Mouse (Mus musculus) cerebellum, adult 11-12 months (tissue): ENCODE measurements around the gene Ifi205.
"Not testable (repeated sequence)": the region's sequence is repeated elsewhere in the genome, so short reads cannot be mapped to it uniquely, and the experiment has no call there.

Source experiments
- DNase-seq: peaks from one replicate; pipeline ENCODE4 v3.0.0; 2022

Ifi205 gene

DNA sequence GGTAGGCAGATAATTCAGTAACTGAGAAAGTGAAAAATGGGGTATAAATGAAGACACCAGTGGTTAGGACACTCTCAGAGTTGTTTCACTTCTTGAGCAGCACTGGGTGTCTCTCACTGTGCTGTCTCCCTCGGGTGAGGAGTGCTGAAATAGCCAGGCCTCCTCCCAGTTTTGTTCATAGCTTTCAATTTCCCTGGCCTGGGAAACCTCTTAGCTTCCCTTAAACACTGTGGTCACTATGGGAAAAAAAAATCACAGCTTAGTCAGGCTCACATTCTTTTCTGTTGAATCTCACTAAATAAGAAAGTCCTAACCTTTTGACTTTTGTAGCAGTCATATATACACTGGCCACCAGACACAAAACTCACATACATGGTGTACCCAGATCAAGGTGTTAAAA is at the start of gene Ifi205:
Gene Ifi205, minus strand, starts transcription at position 113 of the 400 bp plus-strand sequence.
- DNase-seq = no peak

DNA sequence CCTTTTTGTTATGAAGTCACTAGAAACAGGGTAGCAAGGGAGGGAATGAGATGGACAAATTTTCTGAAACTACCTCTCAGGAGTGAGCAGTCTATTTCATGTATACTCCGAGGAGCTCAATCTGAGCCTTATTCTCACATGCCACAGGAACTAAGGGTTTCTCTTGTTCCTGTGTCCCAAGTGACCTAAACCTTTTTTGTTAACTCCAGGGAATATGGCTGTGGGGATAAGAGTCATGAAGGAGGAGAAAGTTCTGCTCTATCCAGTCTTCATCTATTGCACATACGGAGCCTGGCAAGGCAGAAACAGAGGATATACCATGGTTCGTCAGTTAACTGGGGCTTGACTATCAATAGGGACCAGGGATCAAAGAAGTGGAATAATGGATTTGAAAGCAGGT is 34.7 kb upstream of the Ifi205 start, which contains the start of gene Olfr430:
Gene Olfr430, plus strand, starts transcription at position 301 of the 400 bp plus-strand sequence.
- DNase-seq = no peak

- DNase-seq = no peak
Measured at GRCm38 (mm10) chr1:174055248-174055647, 23.6 kb upstream of the Ifi205 start.

DNA sequence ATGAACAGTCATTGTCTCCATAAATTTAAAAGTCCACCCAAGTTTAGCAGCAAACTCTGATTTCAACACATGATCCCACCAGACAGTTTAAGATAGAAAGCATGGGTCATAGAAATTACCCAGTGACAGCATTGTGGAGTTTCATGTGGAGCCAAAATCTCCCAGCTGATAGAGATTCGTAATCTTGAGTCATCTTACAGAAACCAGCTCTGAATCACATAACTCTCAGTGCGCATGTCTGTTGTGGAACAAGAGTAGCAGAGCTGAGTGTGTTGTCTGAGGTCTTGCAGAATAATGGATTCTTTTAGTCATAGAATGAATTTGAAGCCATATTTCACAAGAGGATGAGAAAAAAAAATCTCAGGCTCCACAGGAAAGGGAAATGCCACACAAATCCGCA is 21.4 kb upstream of the Ifi205 start:
- DNase-seq = no peak

DNA sequence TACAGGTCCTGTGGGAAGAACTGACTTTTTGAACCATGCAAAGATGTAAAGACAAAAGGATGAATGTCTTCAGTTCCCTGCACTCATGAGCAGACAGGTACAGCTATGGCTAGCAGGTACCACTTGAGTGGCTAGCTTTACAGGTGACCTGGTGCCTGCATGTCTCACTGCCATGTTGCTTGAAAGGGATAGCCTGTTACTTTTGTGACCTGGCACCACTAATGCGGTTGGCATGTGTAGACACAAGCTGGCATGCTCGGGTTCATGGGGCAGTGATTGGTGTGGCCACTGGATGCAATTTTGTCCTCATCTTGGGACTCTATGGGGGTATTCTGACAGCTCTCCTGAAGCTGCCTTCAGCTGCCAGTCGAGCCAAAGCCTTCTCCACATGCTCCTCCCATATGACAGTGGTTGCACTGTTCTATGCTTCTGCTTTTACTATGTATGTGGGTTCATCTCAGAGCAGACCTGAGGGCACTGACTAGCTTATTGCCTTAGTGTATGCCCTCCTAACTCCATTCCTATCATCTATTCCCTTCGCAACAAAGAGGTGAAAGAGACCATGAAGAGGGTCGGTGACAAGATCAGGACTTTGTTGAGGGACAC is 20.4 kb upstream of the Ifi205 start:
- DNase-seq = no peak

- no peak for DNase-seq
Measured at GRCm38 (mm10) chr1:174051515-174051914, 19.9 kb upstream of the Ifi205 start.

GRCm38 (mm10) chr1:174050532-174050931 is 18.9 kb upstream of the Ifi205 start:
- DNase-seq = no peak

- not testable (repeated sequence) for DNase-seq
Measured at GRCm38 (mm10) chr1:174049357-174049756, 17.7 kb upstream of the Ifi205 start.

- no peak for DNase-seq
Measured at GRCm38 (mm10) chr1:174048893-174049292, 17.3 kb upstream of the Ifi205 start, which contains the start of gene Olfr432. Gene Olfr432, plus strand, starts transcription at chr1:174049205.

DNA sequence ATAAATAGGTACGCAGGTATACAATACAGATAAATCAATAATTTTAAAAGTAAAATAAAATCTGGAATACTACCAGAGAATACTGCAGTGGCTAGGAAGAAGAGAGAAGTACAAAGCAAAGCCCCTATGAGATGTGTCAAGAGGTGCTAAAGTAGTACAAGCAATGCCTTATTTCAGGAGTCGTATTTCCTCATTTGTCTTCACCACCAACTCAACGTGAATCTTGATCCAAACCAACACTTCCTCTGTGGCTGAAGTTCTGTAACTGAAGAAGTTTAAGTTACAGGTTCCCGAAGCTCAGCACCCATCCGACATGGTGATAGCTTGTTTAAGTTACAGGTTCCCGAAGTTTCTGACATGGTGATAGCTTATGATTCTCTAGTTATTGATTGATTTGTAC is 16.6 kb upstream of the Ifi205 start:
- DNase-seq = not testable (repeated sequence)

DNA sequence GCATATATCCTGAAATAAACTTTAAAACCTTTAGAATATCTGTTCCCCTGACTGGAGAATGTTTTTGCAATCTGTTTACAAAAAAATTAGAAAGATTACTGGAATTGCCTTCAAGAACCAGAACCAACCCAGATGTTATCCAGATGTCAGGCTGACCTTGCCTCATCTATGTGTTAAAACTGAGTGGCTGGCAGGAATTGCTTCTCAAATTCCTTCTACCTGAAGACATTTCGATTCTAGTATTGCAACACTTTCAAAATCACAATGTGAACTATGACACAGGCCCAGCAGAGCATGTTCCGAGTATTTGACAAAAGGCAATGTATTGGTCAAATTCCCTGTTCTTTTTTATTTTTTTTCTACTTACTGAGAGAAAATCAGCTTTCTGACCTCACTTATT is 12.8 kb upstream of the Ifi205 start:
- DNase-seq = no peak

DNA sequence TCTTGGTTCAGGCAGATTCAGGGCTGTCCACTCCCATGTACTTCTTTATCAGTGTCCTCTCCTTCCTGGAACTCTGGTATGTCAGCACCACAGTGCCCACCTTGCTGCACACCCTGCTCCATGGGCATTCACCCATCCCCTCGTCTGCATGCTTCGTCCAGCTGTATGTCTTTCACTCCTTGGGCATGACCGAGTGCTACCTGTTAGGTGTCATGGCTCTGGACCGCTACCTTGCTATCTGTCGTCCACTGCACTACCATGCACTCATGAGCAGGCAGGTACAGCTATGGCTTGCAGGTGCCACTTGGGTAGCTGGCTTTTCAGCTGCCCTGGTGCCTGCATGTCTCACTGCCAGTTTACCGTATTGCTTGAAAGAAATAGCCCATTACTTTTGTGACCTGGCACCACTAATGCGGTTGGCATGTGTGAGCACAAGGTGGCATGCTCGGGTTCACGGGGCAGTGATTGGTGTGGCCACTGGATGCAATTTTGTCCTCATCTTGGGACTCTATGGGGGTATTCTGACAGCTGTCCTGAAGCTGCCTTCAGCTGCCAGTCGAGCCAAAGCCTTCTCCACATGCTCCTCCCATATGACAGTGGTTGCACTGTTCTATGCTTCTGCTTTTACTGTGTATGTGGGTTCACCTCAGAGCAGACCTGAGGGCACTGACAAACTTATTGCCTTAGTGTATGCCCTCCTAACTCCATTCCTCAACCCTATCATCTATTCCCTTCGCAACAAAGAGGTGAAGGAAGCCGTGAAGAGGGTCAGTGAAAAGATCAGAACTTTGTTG is 10.7 kb upstream of the Ifi205 start:
- not testable (repeated sequence) for DNase-seq

DNA sequence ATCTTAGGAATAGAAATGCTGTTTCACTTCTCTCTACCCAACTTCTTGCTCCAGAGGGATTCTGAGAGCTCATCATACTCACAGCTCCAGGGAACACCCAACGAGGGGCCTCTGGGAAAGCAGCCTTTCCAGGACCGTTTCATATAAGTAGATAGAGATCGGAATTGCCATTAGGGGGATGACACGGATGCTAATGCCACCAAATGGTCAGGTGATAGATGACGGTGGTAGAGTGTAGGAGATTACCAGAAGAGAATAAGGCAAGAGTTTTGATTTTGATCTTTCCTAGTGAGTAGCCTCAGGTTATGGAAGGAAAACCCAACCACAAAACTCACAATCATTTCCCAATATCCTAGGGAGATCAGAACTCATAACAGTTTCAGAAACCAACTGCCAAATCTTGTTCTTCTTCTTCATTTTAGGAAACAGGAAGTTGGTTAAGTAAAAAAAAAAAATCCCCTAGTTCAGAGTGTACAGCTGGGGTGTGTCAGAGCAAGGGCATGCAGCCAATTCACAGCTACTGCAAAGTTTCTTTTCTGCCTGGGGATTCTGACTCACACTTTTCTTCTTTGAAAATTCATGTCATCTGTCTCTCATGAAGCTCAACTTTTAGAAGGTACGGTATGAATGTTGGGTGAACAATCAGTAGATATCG is 9.0 kb upstream of the Ifi205 start, which contains the start of gene Olfr433:
Gene Olfr433, plus strand, starts transcription at position 183 of the 655 bp plus-strand sequence.
- no peak for DNase-seq

- DNase-seq = no peak
Measured at GRCm38 (mm10) chr1:174038480-174038879, 6.9 kb upstream of the Ifi205 start.

DNA sequence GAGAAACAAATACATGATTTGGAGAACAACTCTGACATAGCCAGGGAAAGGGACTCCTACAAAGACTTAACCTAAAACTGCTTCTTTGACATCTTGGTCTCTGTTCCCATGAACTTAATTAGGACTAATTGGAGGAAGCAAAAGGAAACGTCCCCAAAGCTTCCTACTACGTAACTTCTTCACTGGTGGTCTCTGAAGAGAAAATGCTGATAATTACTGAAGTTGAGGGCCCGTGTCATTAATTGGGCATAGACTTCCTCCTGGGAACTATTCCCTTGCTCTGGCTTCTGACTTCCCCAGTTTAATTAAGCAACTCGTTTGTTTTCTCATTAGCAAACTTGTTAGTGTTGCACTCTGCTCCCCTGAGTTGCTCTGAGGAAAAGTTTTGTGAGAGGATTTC is 4.2 kb upstream of the Ifi205 start:
- no peak for DNase-seq

- DNase-seq = not testable (repeated sequence)
Measured at GRCm38 (mm10) chr1:174007050-174007449, 24.6 kb downstream of the Ifi205 start.

GRCm38 (mm10) chr1:174004352-174005109 is 27.1 kb downstream of the Ifi205 start:
- DNase-seq = not testable (repeated sequence)

- DNase-seq = no peak
Measured at GRCm38 (mm10) chr1:173995003-173995402, 36.6 kb downstream of the Ifi205 start.

GRCm38 (mm10) chr1:173982694-173983305 is 48.8 kb downstream of the Ifi205 start, which contains the start of gene Ifi202b:
Gene Ifi202b, minus strand, starts transcription at chr1:173982744.
- not testable (repeated sequence) for DNase-seq

DNA sequence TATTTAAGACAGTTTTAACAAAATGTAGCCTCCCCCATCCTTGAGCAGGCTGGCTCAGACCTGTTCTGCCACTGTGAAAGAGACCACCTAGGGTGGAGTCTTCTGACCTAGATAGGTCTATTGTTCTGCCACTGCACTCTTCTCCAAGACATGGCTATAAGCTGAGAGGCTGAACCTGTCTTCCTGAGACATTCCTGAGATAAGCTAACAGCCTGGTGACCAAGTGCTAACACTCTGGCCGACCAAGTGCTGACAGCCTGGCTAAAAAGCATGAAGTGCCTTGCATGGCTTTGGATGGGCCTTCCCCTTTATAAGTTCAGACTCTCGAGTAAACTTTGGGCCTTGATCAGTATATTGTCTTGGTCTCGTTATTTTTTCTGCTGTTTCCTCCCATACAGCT is 50.6 kb downstream of the Ifi205 start:
- DNase-seq = not testable (repeated sequence)

DNA sequence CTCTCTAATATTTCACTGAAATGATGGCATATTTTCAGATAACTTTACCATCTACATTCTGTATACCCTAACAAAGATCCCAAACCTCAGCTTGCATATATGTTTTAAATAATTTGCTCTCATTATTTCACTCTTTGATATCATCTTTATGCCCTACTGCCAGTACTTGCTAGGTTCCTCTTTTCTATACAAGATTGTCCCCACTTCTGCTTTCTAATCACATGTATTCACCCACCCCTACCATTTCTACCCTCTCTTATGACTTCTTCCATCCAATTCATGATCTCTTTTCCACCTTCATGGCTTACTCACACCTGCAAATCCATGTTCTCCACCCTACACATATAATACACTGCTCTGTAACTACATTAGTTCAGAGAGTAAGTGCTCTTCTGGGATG is 54.0 kb downstream of the Ifi205 start:
- no peak for DNase-seq

GRCm38 (mm10) chr1:173973111-173973510 is 58.5 kb downstream of the Ifi205 start:
- DNase-seq = no peak
